Mouse (Mus musculus): ENCODE measurements around the gene Rrbp1. TPM values are rescaled to one million over a fixed set of nuclear protein-coding genes. Genes with fewer than 3 reads are reported as not detected.

The Rrbp1 gene
- polyA plus RNA-seq, 1 experiment from 2014 or later: 41.8 TPM

DNA sequence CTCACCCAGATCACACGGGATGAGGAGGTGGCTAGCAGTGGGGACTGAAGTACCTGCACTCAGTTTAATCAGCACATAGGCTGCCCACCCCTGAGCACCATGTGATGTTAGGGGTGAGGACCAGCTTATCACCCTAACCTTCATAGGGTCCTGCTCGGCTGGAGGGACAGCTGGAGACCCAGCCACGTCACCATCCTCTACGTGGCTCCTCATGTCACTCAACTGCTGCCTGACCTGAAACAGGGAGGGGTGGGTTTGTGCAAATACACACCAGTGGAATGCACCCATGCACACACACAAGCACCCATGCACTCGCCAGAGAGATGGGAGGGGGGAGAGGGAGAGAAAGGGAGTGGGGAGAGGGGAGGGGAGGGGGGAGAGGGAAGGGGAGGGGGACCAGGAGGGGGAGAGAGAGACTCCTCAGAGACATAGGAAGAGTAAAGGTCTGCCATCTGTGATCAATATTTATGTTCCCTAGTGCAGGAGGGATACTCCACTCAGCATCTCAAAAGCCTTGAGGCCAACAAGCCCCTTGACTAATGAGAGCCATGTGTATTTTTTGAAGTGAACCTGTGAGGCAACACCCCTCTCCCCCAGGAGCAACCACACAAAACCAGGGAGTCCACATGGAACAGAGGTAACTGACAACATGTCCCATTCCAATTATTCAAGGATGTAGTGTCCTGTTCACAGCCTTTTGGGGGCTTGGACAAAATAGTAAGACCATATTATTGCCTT, 60.6 kb downstream of the Rrbp1 start:
- Histone ChIP-seq H3K9me3 (replicated peaks; ENCODE audit: control insufficient read depth, low read length) (no peaks in the 10 kb centered on the region), H3K27ac (replicated peaks; ENCODE audit: low read depth, low read length) (no peak overlapping the region), H3K9ac (replicated peaks; ENCODE audit: low read length) (no peak overlapping the region), H3K4me2 (ENCODE audit: low read depth, low read length) (no peak overlapping the region), H3K27me3 (ENCODE audit: control insufficient read depth, insufficient read depth, low read length) (no peaks in the 10 kb centered on the region), H3K4me1 (ENCODE audit: control insufficient read depth, insufficient read depth, low read length) (no peaks in the 10 kb centered on the region), H3K36me3 (replicated peaks; ENCODE audit: control insufficient read depth, insufficient read depth, low read depth, low read length) (peaks cover 12% of the 10 kb centered on the region), H3K4me3 (ENCODE audit: low read depth, low read length) (no peak overlapping the region)
- 73% methylated on average over 5 of the region's 5 CpGs for WGBS
- ATAC-seq (replicated peaks; ENCODE audit: insufficient number of reproducible peaks, low FRiP score, low TSS enrichment, low read depth): peak; percentile 36; the same call in 1 of the 2 replicates
- peak; percentile 57 for DNase-seq (ENCODE audit: low spot score)

DNA sequence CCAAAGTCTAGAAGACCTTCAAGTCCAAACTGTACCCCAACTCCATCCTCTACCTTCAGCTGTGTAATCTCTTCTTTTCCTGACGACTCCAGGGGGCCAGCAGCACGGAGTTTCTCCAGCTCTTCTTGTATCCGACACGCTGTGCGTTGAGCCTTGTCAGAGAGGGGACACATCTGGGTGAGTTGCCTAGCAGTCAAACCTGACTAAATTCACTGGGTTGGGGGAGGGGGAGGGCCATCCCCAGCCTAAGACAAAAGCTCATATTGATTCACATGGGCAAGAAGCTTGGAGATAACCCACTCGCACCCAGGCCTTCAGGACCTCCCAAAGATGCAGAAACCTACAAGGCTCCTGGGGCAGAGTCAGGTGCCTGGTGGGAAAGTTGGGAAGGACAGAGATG, 61.8 kb downstream of the Rrbp1 start:
- peaks cover 5% of the 10 kb centered on the region for H3K36me3 ChIP-seq (replicated peaks; ENCODE audit: control insufficient read depth, insufficient read depth, low read depth, low read length)

DNA sequence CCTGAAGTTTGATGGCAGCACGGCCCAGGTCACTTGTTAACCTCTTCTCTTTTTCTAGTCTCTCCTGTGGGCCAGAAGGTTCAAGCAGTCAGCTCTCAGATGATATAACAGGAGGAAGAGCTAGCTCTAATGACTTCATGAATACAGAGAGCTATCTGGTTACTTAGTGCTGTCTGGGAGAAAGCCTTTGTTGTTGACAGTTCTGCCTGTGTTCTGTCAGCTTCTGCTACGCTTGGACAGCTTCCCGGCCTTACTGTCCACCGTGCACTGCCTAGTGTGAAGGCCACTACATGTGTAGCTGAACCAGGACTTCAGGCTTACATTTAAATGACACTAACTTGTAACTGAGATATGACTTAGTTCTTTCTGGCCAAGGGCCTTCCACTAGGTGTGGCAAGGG, 62.6 kb downstream of the Rrbp1 start:
- Histone ChIP-seq H3K27ac (replicated peaks; ENCODE audit: low read depth, low read length) (no peak overlapping the region), H3K4me3 (ENCODE audit: low read depth, low read length) (no peak overlapping the region), H3K9ac (replicated peaks; ENCODE audit: low read length) (no peak overlapping the region), H3K4me2 (ENCODE audit: low read depth, low read length) (no peak overlapping the region), H3K36me3 (replicated peaks; ENCODE audit: control insufficient read depth, insufficient read depth, low read depth, low read length) (peaks cover 2% of the 10 kb centered on the region), H3K4me1 (ENCODE audit: control insufficient read depth, insufficient read depth, low read length) (no peaks in the 10 kb centered on the region), H3K9me3 (replicated peaks; ENCODE audit: control insufficient read depth, low read length) (no peaks in the 10 kb centered on the region), H3K27me3 (ENCODE audit: control insufficient read depth, insufficient read depth, low read length) (no peaks in the 10 kb centered on the region)
- DNase-seq (ENCODE audit: low spot score) (no peak), ATAC-seq (replicated peaks; ENCODE audit: insufficient number of reproducible peaks, low FRiP score, low TSS enrichment, low read depth) (no peak)
- WGBS: 91% methylated on average over 4 of the region's 4 CpGs

More for the DNA sequence above, 61.8 kb downstream of the Rrbp1 start:
- Histone ChIP-seq H3K4me2 (ENCODE audit: low read depth, low read length) (no peak overlapping the region), H3K27me3 (ENCODE audit: control insufficient read depth, insufficient read depth, low read length) (no peaks in the 10 kb centered on the region), H3K9ac (replicated peaks; ENCODE audit: low read length) (no peak overlapping the region), H3K27ac (replicated peaks; ENCODE audit: low read depth, low read length) (no peak overlapping the region), H3K4me1 (ENCODE audit: control insufficient read depth, insufficient read depth, low read length) (no peaks in the 10 kb centered on the region), H3K9me3 (replicated peaks; ENCODE audit: control insufficient read depth, low read length) (no peaks in the 10 kb centered on the region), H3K4me3 (ENCODE audit: low read depth, low read length) (no peak overlapping the region)
- ATAC-seq (replicated peaks; ENCODE audit: insufficient number of reproducible peaks, low FRiP score, low TSS enrichment, low read depth): no peak
- DNase-seq (ENCODE audit: low spot score): no peak
- WGBS: 97% methylated on average over 6 of the region's 6 CpGs

DNA sequence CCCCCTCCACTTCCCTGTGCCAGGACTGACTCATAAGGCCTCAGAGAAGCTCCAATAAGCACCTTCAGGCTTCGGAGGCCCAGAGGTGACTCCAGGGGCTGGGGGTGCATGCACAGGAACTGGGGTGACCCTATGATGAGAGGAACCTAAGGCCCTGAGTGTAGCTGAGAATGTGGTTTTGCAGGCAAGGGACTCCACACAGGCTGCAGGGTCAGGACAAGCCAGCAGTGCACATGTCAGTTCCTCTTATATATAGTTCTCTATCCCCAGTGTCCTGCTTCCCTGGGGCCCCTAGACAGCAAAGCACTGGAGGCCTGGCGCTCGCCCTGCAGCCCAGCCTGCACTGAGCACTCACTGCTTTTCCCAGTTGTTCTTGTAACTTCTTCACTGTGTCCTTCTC, 63.1 kb downstream of the Rrbp1 start:
- ATAC-seq (replicated peaks; ENCODE audit: insufficient number of reproducible peaks, low FRiP score, low TSS enrichment, low read depth) (no peak), DNase-seq (ENCODE audit: low spot score) (no peak)
- Histone ChIP-seq H3K27me3 (ENCODE audit: control insufficient read depth, insufficient read depth, low read length) (no peaks in the 10 kb centered on the region), H3K9ac (replicated peaks; ENCODE audit: low read length) (no peak overlapping the region), H3K4me3 (ENCODE audit: low read depth, low read length) (no peak overlapping the region), H3K4me1 (ENCODE audit: control insufficient read depth, insufficient read depth, low read length) (no peaks in the 10 kb centered on the region), H3K36me3 (replicated peaks; ENCODE audit: control insufficient read depth, insufficient read depth, low read depth, low read length) (peaks cover 2% of the 10 kb centered on the region), H3K4me2 (ENCODE audit: low read depth, low read length) (no peak overlapping the region), H3K27ac (replicated peaks; ENCODE audit: low read depth, low read length) (no peak overlapping the region), H3K9me3 (replicated peaks; ENCODE audit: control insufficient read depth, low read length) (no peaks in the 10 kb centered on the region)
- 90% methylated on average over 3 of the region's 3 CpGs for WGBS

DNA sequence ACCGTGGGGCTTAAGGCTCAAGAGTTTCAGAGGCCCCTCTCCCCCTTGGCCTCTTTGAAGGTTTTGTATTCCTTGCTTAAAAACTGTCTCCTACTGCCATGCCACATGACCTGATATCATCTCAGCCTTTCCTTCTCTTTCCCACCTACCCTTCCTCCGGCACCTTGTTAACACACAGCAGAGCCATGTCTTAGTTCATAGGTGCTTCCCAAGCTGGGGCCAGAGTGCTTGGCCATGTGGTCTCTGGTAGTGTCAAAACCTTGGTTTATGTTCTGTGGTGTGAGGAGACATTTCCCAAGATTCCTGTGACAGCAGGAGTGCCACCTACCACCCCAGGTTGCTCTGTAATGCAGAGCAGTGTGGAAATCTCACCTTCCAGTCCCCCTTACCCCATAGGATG, 64.7 kb downstream of the Rrbp1 start:
- ATAC-seq (replicated peaks; ENCODE audit: insufficient number of reproducible peaks, low FRiP score, low TSS enrichment, low read depth) (no peak), DNase-seq (ENCODE audit: low spot score) (no peak)
- H3K9ac ChIP-seq (replicated peaks; ENCODE audit: low read length): no peak overlapping the region
- no peaks in the 10 kb centered on the region for H3K27me3 ChIP-seq (ENCODE audit: control insufficient read depth, insufficient read depth, low read length)
- H3K4me3 ChIP-seq (ENCODE audit: low read depth, low read length): no peak overlapping the region
- no peak overlapping the region for H3K4me2 ChIP-seq (ENCODE audit: low read depth, low read length)
- H3K27ac ChIP-seq (replicated peaks; ENCODE audit: low read depth, low read length): no peak overlapping the region
- WGBS: 90% methylated on average over 2 of the region's 2 CpGs
- no peaks in the 10 kb centered on the region for H3K4me1 ChIP-seq (ENCODE audit: control insufficient read depth, insufficient read depth, low read length)
- peaks cover 3% of the 10 kb centered on the region for H3K36me3 ChIP-seq (replicated peaks; ENCODE audit: control insufficient read depth, insufficient read depth, low read depth, low read length)
- H3K9me3 ChIP-seq (replicated peaks; ENCODE audit: control insufficient read depth, low read length): no peaks in the 10 kb centered on the region

DNA sequence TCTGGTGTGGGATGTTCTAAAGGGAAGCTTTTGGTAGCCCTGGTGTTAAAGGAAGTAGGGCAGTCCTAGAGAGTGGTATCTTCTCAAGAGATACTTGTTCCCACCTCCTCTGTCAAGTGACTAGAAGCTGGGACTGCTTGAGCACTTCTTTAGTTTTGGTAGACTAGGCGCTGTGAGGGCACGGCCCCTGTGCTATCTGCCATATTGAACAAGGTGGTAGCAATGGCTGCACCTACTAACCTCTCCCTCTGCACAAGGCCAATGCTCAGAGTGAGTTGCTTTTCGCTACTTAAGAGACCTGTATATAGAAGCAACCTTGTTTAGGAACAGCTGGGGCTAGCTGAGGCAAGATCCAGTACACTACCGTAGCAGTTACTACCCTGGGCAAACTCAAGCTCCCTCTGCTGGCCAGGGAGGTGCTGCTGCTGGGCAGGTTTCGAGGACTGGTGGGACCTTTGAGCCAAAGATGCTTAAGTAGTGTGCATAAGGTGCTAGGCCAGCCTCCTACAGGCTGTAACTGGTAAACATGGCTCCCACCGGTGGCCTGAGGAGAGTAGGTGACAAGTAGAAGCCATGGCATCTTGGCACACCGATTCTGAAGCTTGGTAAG, 65.5 kb downstream of the Rrbp1 start:
- no peak for DNase-seq (ENCODE audit: low spot score)

DNA sequence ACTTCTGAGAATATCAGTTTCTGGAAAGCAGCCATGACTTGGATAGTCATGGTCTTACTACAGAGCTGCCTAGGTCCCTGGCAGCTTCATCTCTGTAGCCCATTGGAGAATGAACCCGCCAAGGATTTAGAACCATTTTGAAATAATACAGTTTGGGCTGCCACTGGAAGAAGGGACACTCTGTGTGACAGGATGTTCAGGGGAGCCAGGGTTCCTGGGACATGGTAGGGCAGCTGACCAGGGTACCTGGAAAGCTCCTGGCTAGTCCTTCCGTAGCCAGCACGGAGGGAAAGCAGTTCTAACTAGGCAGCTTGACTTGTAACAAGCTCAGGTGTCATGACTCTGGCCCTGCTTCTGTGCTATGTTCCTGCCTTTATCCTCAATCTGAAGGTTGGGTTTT, 66.3 kb downstream of the Rrbp1 start:
- Histone ChIP-seq H3K4me2 (ENCODE audit: low read depth, low read length) (no peak overlapping the region), H3K9me3 (replicated peaks; ENCODE audit: control insufficient read depth, low read length) (no peaks in the 10 kb centered on the region), H3K4me3 (ENCODE audit: low read depth, low read length) (no peak overlapping the region), H3K9ac (replicated peaks; ENCODE audit: low read length) (no peak overlapping the region), H3K27ac (replicated peaks; ENCODE audit: low read depth, low read length) (no peak overlapping the region), H3K4me1 (ENCODE audit: control insufficient read depth, insufficient read depth, low read length) (no peaks in the 10 kb centered on the region), H3K27me3 (ENCODE audit: control insufficient read depth, insufficient read depth, low read length) (no peaks in the 10 kb centered on the region), H3K36me3 (replicated peaks; ENCODE audit: control insufficient read depth, insufficient read depth, low read depth, low read length) (peaks cover 4% of the 10 kb centered on the region)
- DNase-seq (ENCODE audit: low spot score) (no peak), ATAC-seq (replicated peaks; ENCODE audit: insufficient number of reproducible peaks, low FRiP score, low TSS enrichment, low read depth) (no peak)
- WGBS: 97% methylated on average over 3 of the region's 3 CpGs

More for the DNA sequence above, 65.5 kb downstream of the Rrbp1 start:
- Histone ChIP-seq H3K4me2 (ENCODE audit: low read depth, low read length) (no peak overlapping the region), H3K9me3 (replicated peaks; ENCODE audit: control insufficient read depth, low read length) (no peaks in the 10 kb centered on the region), H3K36me3 (replicated peaks; ENCODE audit: control insufficient read depth, insufficient read depth, low read depth, low read length) (peaks cover 5% of the 10 kb centered on the region), H3K27me3 (ENCODE audit: control insufficient read depth, insufficient read depth, low read length) (no peaks in the 10 kb centered on the region), H3K4me1 (ENCODE audit: control insufficient read depth, insufficient read depth, low read length) (no peaks in the 10 kb centered on the region), H3K9ac (replicated peaks; ENCODE audit: low read length) (no peak overlapping the region), H3K4me3 (ENCODE audit: low read depth, low read length) (no peak overlapping the region), H3K27ac (replicated peaks; ENCODE audit: low read depth, low read length) (no peak overlapping the region)
- ATAC-seq (replicated peaks; ENCODE audit: insufficient number of reproducible peaks, low FRiP score, low TSS enrichment, low read depth): no peak
- WGBS: 92% methylated on average over 7 of the region's 7 CpGs

DNA sequence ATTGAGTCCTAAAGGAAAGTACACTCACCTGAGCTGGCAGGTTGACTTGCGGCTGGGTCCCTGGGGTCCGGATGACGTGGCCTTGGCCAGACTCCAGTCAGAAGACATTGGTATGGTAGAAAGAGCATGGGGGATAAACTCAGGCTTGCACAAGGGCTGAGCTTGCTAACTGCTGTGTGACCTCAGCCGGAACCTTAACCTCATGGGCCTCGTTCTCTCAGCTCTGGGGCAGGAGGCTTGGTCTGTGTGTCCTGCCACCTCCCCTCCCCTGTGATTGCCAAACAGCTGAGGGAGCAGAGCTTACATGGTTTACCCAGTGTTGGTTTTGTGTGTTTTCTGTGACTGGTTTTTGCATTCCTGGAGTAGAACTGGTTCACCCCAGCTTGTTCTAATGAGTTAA, 70.7 kb downstream of the Rrbp1 start:
- Histone ChIP-seq H3K9me3 (replicated peaks; ENCODE audit: control insufficient read depth, low read length) (no peaks in the 10 kb centered on the region), H3K4me2 (ENCODE audit: low read depth, low read length) (no peak overlapping the region), H3K36me3 (replicated peaks; ENCODE audit: control insufficient read depth, insufficient read depth, low read depth, low read length) (peaks cover 5% of the 10 kb centered on the region), H3K4me1 (ENCODE audit: control insufficient read depth, insufficient read depth, low read length) (no peaks in the 10 kb centered on the region), H3K27ac (replicated peaks; ENCODE audit: low read depth, low read length) (no peak overlapping the region), H3K9ac (replicated peaks; ENCODE audit: low read length) (no peak overlapping the region), H3K27me3 (ENCODE audit: control insufficient read depth, insufficient read depth, low read length) (no peaks in the 10 kb centered on the region), H3K4me3 (ENCODE audit: low read depth, low read length) (no peak overlapping the region)
- ATAC-seq (replicated peaks; ENCODE audit: insufficient number of reproducible peaks, low FRiP score, low TSS enrichment, low read depth): no peak
- no peak for DNase-seq (ENCODE audit: low spot score)
- 89% methylated on average over 5 of the region's 5 CpGs for WGBS
